Mouse (Mus musculus) kidney, postnatal 36 days (tissue): ENCODE data around the gene Diaph3.
"Not testable (repeated sequence)": the region's sequence is repeated elsewhere in the genome, so short reads cannot be mapped to it uniquely, and the experiment has no call there.

ENCODE experiments used
- DNase-seq, 2 experiments: peaks; one replicate each; pipeline ENCODE4 v3.0.0; 2021 to 2022; ENCODE audit warnings: mixed read lengths in 2 of 2

The Diaph3 gene

DNA sequence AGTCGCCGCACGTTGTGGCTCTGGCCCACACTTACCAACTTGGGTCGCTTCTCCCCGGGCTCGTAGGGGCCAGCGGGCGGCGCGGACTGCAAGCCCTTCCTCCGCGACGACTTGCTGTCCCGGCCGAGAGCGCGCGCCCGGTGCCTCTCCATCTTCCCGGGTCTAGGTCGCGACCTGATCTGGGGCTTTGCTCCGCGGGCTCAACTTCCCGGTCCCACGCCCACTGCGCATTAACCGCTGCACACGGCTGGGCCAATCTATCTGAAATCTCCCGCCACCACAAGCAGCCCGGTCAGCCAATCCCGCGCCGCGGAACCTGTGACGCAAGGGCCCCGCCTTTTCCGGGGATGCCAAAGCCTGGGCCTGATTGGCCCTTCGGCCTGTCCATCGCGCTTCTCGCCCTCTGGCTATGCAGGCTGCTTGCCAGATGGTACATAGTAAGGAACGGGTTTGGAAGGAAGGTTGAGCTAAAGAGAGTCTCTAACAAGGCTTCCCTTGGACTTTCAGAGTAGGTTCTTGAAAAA, at the start of gene Diaph3:
TSS of gene Diaph3 (minus strand) at position 273 of the 524 bp plus-strand sequence.
- DNase-seq, result peak; percentile 95 to 99

DNA sequence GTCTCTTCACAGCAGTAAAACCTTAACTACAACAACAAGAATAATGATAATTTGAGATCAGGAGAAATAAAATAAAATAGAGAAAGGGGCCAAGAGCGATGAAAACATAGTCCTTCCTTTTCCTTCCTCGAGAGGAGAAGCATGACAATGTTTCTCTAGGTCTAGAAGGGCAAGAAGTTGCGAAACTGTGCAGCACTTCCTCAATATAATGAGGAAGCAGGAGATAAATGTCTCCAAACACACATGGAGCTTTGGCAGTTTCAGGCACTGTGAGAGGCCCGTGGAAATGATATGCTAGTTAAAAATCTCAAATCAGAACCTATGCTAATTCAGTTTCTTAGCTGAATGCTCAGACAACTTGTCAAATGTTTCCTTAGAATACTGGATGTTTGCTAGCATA, 49.6 kb upstream of the Diaph3 start:
- no peak for DNase-seq

- DNase-seq, result no peak
These were observed 30.5 kb upstream of the Diaph3 start for GRCm38 (mm10) chr14:87171577-87171976.

- no peak for DNase-seq
These were observed 28.1 kb upstream of the Diaph3 start for GRCm38 (mm10) chr14:87169151-87169550.

DNA sequence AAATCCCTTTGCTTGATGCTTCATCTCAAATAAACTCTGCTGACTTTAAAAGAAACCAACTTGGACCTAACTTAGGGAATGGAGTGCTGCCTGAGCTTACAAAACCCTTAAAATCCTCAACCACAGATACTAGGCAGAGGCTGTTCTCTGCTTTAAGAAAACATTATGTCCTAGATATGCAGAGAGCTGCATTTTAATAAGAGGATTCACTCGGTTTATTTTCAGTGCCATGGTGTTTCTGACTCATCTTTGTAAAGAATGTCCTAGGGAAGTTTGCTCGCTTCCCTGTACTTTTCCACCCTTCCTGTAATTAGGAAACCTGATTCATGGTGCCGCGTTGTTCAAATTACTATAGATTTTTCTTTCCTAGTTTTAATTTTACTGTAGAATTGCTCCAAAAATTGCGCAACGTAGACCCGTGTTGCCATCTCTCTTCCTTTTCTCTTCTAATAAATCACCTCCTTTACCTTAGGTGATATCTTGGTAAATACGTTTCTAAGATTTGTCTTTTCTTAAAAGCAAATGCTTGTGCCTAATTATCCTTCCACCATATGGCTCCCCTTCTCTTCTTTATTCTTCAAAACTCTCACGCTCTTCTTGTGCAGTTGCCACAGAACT, 14.7 kb upstream of the Diaph3 start:
- no peak for DNase-seq

DNA sequence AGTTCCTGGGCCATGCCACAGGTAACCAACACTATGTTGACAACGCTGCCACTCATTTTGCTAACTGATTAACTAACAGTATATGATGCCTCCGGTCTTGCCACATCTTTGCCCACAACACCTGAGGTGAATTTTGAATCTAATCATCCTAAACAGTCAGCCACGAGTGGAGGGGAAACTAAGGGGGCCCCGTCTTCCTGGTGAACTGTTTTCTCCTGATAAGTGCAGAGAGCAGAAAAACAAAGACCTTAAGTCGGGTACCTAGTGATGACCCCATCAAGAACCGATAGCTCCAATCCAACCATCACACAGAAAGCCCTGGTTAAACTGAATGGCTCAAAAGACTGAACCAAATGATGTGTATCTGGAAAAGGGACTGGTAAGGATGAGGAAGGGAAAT, 8.6 kb upstream of the Diaph3 start:
- no peak for DNase-seq

DNA sequence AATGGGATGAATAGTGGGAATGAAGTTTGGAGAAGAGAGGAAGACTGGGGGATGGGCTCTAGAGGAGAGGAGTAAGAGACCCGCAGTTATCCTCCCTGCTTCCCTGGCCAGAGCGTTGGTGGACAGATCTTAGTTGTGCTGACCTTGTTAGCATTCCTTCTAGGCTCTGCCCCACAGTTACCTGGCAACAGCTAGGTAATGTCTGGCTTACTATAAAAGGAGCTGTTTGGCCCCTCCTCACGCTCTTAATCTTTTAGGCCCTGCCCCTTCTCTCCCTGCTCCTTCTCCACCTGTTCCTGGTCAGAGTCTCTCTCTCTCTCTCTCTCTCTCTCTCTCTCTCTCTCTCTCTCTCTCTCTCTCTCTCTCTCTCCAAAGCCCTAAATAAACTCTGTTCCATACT, 5.7 kb upstream of the Diaph3 start:
- DNase-seq, result no peak

DNA sequence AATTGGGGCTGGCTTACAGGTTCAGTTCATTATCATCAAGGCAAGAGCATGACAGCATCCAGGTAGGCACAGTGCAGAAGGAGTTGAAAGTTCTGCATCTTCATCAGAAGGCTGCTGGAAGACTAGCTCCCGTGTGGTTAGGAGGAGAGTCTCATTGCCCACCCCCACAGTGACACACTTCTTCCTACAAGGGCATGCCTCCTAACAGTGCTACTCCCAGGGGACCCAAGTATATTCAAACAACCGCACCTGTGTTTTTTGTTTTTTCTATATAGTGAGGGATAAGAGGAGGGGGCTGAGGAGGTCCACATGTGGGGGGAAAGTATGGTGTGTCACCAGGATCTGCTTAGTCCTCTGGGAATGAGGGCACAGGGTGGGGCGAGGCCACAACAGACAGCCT, 4.3 kb upstream of the Diaph3 start:
- DNase-seq, result no peak

- DNase-seq, result peak in 1 of 2 experiments; percentile 18
These were observed 742 bp upstream of the Diaph3 start for GRCm38 (mm10) chr14:87141777-87142176.

DNA sequence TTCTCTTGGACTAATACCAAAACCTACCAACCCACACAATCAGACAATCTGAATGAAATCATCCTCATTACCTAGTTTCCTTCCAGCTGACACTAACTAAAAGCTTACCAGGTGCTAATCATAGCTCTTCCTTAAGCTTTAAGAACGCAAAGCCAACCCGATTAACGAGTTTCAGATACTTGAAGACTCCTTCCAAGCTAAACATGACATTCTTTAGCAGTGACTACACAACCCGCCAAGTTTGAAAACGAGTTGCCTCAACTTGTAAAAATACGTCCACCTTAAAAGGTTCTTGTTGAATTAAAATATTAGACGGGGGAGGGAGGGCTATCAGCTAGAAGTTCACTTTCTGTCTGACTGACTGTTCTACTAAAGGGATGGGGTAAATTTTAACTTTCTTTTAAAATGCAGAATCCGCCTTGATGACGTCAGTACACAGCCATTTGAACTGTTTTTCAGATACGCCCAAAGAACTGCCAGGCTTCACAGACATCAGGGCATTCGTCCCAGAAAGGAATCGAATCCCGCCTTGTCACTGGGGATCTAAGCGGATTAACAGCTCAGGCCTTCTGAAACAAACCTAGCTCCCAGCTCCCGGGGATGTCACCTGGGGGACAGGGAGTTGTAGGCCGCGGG, 590 bp downstream of the Diaph3 start:
- peak in 1 of 2 experiments; percentile 33 for DNase-seq

DNA sequence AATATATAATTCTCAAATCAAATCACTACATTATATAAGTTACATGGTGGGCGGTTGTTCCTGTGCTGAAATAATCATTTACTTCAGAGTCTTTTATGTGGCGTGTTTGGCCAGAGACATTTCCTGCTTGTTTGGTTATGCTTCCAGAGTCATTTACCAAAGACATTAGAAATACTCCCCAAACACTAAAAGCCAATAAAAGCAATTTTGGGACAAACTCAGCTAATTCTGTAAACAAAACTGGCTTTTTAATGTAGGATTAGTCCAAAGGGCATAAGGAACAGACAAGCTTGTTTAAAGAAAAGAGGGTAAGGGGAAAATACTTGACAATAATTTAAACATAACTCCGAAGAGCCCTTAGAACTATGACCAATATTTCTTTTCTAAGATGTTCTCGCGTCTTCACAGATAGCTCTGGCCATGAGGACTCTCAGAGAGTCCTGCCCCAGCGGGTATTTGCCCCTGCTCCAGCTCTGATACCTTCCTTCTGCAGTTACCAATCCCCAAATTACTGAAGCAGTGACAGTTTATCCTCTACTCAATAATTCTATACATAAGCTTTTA, 14.9 kb downstream of the Diaph3 start:
- DNase-seq, result no peak

- DNase-seq, result no peak
These were observed 15.5 kb downstream of the Diaph3 start for GRCm38 (mm10) chr14:87125492-87125891.

DNA sequence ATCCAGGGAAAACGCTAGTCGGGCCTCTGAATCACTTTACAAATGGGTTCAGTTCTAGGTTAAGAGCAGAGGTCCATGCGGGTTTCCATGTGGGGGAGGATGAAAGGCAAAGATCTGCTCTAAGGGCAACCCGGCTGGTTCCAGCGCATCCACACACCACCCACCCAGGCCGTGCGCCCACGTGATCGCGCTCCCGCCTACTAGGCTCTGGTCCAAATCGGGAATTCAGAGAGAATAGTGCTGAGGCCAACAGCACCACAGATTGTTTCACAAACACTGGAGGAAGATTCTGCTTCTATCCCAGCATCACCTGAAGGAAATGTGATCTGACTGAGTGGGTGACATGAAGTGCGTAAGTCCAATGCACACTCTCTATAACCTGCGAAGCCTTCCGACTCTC, 17.9 kb downstream of the Diaph3 start:
- no peak for DNase-seq

DNA sequence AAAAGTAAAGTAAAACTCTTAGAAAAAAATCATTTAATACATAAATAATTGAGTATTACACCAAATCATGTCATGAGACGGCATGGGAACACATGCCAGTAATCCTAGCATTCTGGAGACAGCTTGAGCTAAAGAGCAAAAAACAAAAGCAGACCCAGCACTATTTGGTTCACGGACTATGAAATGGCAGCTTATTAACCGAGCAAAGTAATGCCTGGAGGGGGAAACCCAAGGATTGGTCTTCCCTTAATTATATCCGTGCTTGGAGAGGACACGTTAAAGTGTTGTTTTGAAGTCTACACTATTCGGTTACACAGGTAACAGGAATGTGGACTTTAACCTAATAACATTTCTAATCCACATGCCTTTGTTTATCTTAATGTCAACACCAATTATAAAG, 19.2 kb downstream of the Diaph3 start:
- DNase-seq, result no peak

- DNase-seq, result no peak
These were observed 30.4 kb downstream of the Diaph3 start for GRCm38 (mm10) chr14:87110634-87111033.

- DNase-seq, result no peak
These were observed 41.5 kb downstream of the Diaph3 start for GRCm38 (mm10) chr14:87099380-87100088.

- no peak for DNase-seq
These were observed 42.9 kb downstream of the Diaph3 start for GRCm38 (mm10) chr14:87098093-87098492.

DNA sequence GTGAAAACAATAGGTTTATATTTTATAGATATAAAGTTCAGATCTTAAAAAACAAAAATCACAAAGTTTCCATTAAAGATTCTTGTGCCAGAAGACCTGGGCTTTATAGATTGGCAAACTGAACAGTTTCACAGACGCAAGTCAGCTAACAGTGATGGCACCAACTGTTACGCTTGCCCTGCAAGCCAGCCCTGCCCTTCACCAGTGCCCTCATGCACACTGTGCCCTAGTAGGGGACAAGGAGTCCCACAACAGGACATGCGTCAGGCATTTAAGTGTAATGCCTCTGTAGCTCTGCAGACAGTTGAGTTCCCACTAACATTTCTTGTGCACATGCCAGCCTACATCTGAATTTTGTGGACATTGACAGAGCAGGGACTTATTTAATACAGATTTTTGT, 49.5 kb downstream of the Diaph3 start:
- DNase-seq, result no peak

- DNase-seq, result no peak
These were observed 49.9 kb downstream of the Diaph3 start for GRCm38 (mm10) chr14:87091108-87091507.

GRCm38 (mm10) chr14:87088928-87089327, 52.1 kb downstream of the Diaph3 start:
- no peak for DNase-seq

GRCm38 (mm10) chr14:87088456-87088855, 52.6 kb downstream of the Diaph3 start:
- DNase-seq, result no peak

DNA sequence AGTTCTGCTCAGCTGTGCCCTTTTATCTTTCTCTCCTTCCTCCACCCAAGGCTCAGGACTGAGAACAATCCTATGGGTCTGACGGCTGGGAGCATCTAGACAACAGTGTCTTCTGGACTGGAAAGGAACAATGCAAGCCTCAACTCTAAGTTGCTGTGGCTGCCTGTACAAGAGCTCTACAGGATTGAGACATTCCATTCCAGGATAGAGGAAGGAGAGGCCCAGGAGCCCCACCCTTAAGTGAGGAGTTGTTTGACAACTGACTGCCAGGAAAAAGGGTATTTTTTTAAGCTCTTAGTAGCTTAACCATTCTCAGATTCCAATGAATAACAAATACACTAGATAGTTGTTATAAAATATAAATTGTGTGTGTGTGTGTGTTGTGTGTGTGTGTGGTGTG, 53.0 kb downstream of the Diaph3 start:
- DNase-seq, result no peak

- DNase-seq, result not testable (repeated sequence)
These were observed 56.1 kb downstream of the Diaph3 start for GRCm38 (mm10) chr14:87084906-87085305.

- DNase-seq, result no peak
These were observed 57.1 kb downstream of the Diaph3 start for GRCm38 (mm10) chr14:87083911-87084310.
